Mouse (Mus musculus) erythroid progenitor cell, adult 5-6 weeks (primary cell): ENCODE results near the gene Btnl4. TPM values are rescaled to one million over a fixed set of nuclear protein-coding genes. Genes with fewer than 3 reads are reported as not detected.

Experiments used
- ATAC-seq: replicated peaks from 2 replicates; pipeline ENCODE4 v1.8.0; 2016; ENCODE audit warnings: moderate number of reproducible peaks, mild to moderate bottlenecking, moderate TSS enrichment, inconsistent platforms; ENCODE audit not compliant: poor library complexity, low FRiP score, severe bottlenecking
- total RNA-seq, 2 experiments: library from RNA; stranded (forward) in 1 of 2; stranded (reverse) in 1 of 2; fragments of 150-400 nt in 1 of 2; fragments of 186-747, 209-891 nt in 1 of 2; gene quantifications; 2 replicates each; pipeline versions ENCODE4 v1.2.3 to v1.2.4; 2015 to 2017; ENCODE audit warnings: low replicate concordance in 2 of 2

The Btnl4 gene
- total RNA-seq, 2 experiments from 2014 or later, result not detected

GRCm38 (mm10) chr17:34439795-34440194 lies 37.3 kb downstream of the Btnl4 start:
- ATAC-seq, result no peak

GRCm38 (mm10) chr17:34438588-34438987 lies 38.5 kb downstream of the Btnl4 start:
- no peak for ATAC-seq

- ATAC-seq, result no peak
These were observed 39.5 kb downstream of the Btnl4 start for GRCm38 (mm10) chr17:34437606-34438005.

- no peak for ATAC-seq
These were observed 40.0 kb downstream of the Btnl4 start for GRCm38 (mm10) chr17:34437120-34437519.

GRCm38 (mm10) chr17:34427597-34427996 lies 49.5 kb downstream of the Btnl4 start:
- no peak for ATAC-seq

- ATAC-seq, result no peak
These were observed 57.1 kb downstream of the Btnl4 start for GRCm38 (mm10) chr17:34420014-34420413.

Other genes starting within 250 kb of the Btnl4 start
- 10.1 and 21.4 TPM in 2 replicates for gene H2-Ob, start 238.4 kb downstream of the Btnl4 start, total RNA-seq (2015; ENCODE audit: low replicate concordance)
- 8.0 and 14.1 TPM in 2 replicates for gene H2-Ob, start 238.4 kb downstream of the Btnl4 start, total RNA-seq (2017; ENCODE audit: low replicate concordance)
- 31.9 and 96.6 TPM in 2 replicates for gene H2-Ab1, start 219.6 kb downstream of the Btnl4 start, total RNA-seq (2015; ENCODE audit: low replicate concordance)
- 43.0 and 50.2 TPM in 2 replicates for gene H2-Ab1, start 219.6 kb downstream of the Btnl4 start, total RNA-seq (2017; ENCODE audit: low replicate concordance)
- 84.7 and 90.8 TPM in 2 replicates for gene H2-Aa, start 189.5 kb downstream of the Btnl4 start, total RNA-seq (2015; ENCODE audit: low replicate concordance)
- 26.8 and 27.5 TPM in 2 replicates for gene H2-Aa, start 189.5 kb downstream of the Btnl4 start, total RNA-seq (2017; ENCODE audit: low replicate concordance)
- gene H2-Eb1, start 171.5 kb downstream of the Btnl4 start, total RNA-seq (2015; ENCODE audit: low replicate concordance), result 7.2 and 8.4 TPM in 2 replicates
- 28.5 and 80.5 TPM in 2 replicates for gene H2-Eb1, start 171.5 kb downstream of the Btnl4 start, total RNA-seq (2017; ENCODE audit: low replicate concordance)
- not detected in 2 replicates for gene H2-Eb2, start 151.7 kb downstream of the Btnl4 start, total RNA-seq (2015; ENCODE audit: low replicate concordance)
- gene H2-Eb2, start 151.7 kb downstream of the Btnl4 start, total RNA-seq (2017; ENCODE audit: low replicate concordance), result not detected in 2 replicates
- gene Btnl2, start 122.5 kb downstream of the Btnl4 start, total RNA-seq (2015; ENCODE audit: low replicate concordance), result not detected in 2 replicates
- not detected in 2 replicates for gene Btnl2, start 122.5 kb downstream of the Btnl4 start, total RNA-seq (2017; ENCODE audit: low replicate concordance)
- not detected in 2 replicates for gene Btnl1, start 100.2 kb downstream of the Btnl4 start, total RNA-seq (2015; ENCODE audit: low replicate concordance)
- gene Btnl1, start 100.2 kb downstream of the Btnl4 start, total RNA-seq (2017; ENCODE audit: low replicate concordance), result not detected in 2 replicates
- not detected in 2 replicates for gene BC051142, start 78.5 kb downstream of the Btnl4 start, total RNA-seq (2015; ENCODE audit: low replicate concordance)
- gene BC051142, start 78.5 kb downstream of the Btnl4 start, total RNA-seq (2017; ENCODE audit: low replicate concordance), result not detected in 2 replicates
- gene Btnl6, start 40.0 kb upstream of the Btnl4 start, total RNA-seq (2015; ENCODE audit: low replicate concordance), result not detected in 2 replicates
- 0.39 and 0.61 TPM in 2 replicates for gene Btnl6, start 40.0 kb upstream of the Btnl4 start, total RNA-seq (2017; ENCODE audit: low replicate concordance)
- gene Notch4, start 87.0 kb upstream of the Btnl4 start, total RNA-seq (2015; ENCODE audit: low replicate concordance), result under 0.01 TPM in 1 of 2 replicates, not detected in the other
- gene Notch4, start 87.0 kb upstream of the Btnl4 start, total RNA-seq (2017; ENCODE audit: low replicate concordance), result not detected in 2 replicates
- gene Gpsm3, start 112.5 kb upstream of the Btnl4 start, total RNA-seq (2015; ENCODE audit: low replicate concordance), result 21.8 and 24.1 TPM in 2 replicates
- gene Gpsm3, start 112.5 kb upstream of the Btnl4 start, total RNA-seq (2017; ENCODE audit: low replicate concordance), result 4.9 and 22.2 TPM in 2 replicates
- gene Pbx2, start 113.9 kb upstream of the Btnl4 start, total RNA-seq (2015; ENCODE audit: low replicate concordance), result 8.3 and 9.2 TPM in 2 replicates
- gene Pbx2, start 113.9 kb upstream of the Btnl4 start, total RNA-seq (2017; ENCODE audit: low replicate concordance), result 8.7 and 19.7 TPM in 2 replicates
- gene Ager, start 120.5 kb upstream of the Btnl4 start, total RNA-seq (2015; ENCODE audit: low replicate concordance), result 0.84 and 1.1 TPM in 2 replicates
- gene Ager, start 120.5 kb upstream of the Btnl4 start, total RNA-seq (2017; ENCODE audit: low replicate concordance), result 1.7 TPM in 1 of 2 replicates, not detected in the other
- 39.4 and 63.8 TPM in 2 replicates for gene Rnf5, start 126.4 kb upstream of the Btnl4 start, total RNA-seq (2015; ENCODE audit: low replicate concordance)
- 16.6 and 24.9 TPM in 2 replicates for gene Rnf5, start 126.4 kb upstream of the Btnl4 start, total RNA-seq (2017; ENCODE audit: low replicate concordance)
- gene Agpat1, start 126.9 kb upstream of the Btnl4 start, total RNA-seq (2015; ENCODE audit: low replicate concordance), result 12.6 and 17.3 TPM in 2 replicates
- 8.0 and 10.3 TPM in 2 replicates for gene Agpat1, start 126.9 kb upstream of the Btnl4 start, total RNA-seq (2017; ENCODE audit: low replicate concordance)
- 3.2 TPM in 1 of 2 replicates, not detected in the other for gene Egfl8, start 138.7 kb upstream of the Btnl4 start, total RNA-seq (2015; ENCODE audit: low replicate concordance)
- gene Egfl8, start 138.7 kb upstream of the Btnl4 start, total RNA-seq (2017; ENCODE audit: low replicate concordance), result not detected in 2 replicates
- 6.7 and 13.0 TPM in 2 replicates for gene Ppt2, start 151.2 kb upstream of the Btnl4 start, total RNA-seq (2015; ENCODE audit: low replicate concordance)
- 3.2 and 4.0 TPM in 2 replicates for gene Ppt2, start 151.2 kb upstream of the Btnl4 start, total RNA-seq (2017; ENCODE audit: low replicate concordance)
- gene Prrt1, start 152.2 kb upstream of the Btnl4 start, total RNA-seq (2015; ENCODE audit: low replicate concordance), result not detected in 2 replicates
- not detected in 2 replicates for gene Prrt1, start 152.2 kb upstream of the Btnl4 start, total RNA-seq (2017; ENCODE audit: low replicate concordance)
- gene Fkbpl, start 167.4 kb upstream of the Btnl4 start, total RNA-seq (2015; ENCODE audit: low replicate concordance), result 2.5 TPM in 1 of 2 replicates, not detected in the other
- gene Fkbpl, start 167.4 kb upstream of the Btnl4 start, total RNA-seq (2017; ENCODE audit: low replicate concordance), result 2.6 and 4.9 TPM in 2 replicates
- 5.4 and 8.3 TPM in 2 replicates for gene Atf6b, start 169.8 kb upstream of the Btnl4 start, total RNA-seq (2015; ENCODE audit: low replicate concordance)
- gene Atf6b, start 169.8 kb upstream of the Btnl4 start, total RNA-seq (2017; ENCODE audit: low replicate concordance), result 2.6 and 5.0 TPM in 2 replicates
- not detected in 2 replicates for gene Tnxb, start 193.2 kb upstream of the Btnl4 start, total RNA-seq (2015; ENCODE audit: low replicate concordance)
- not detected in 2 replicates for gene Tnxb, start 193.2 kb upstream of the Btnl4 start, total RNA-seq (2017; ENCODE audit: low replicate concordance)